Mouse (Mus musculus) erythroblast, embryonic 14.5 days (primary cell): ENCODE results near the gene Fam178b.

ENCODE experiments used
- GATA1 ChIP-seq: IDR thresholded peaks from 2 replicates; pipeline ENCODE4 v1.6.1; 2012; ENCODE audit warnings: low read length, inconsistent platforms, mixed read lengths
- TAL1 ChIP-seq: IDR thresholded peaks from 3 replicates; pipeline ENCODE4 v1.6.1; 2012; ENCODE audit warnings: low read length, inconsistent platforms, mixed read lengths

DNA sequence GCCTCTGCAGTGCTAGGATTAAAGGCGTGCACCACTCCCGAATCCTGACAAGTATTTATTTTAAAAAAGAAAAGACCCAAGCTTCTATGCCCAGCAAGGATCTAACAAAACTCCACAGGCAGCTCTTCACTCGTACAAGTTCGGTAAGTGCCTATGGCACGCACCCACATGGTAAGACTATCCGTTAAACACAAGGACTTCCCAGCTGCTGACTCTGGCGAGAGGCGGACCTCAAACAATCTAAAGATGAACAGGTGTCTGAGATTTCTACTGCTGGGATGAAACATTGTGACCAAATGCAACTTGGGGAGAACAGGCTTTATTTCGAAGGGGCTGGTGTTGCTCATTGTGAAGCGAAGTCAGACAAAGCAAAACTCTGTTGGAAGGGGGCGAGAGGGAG, 142.9 kb downstream of the Fam178b start:
- TF ChIP-seq GATA1 (no peak), TAL1 (no peak)
